Mouse (Mus musculus): ENCODE results near the gene 8030411F24Rik. TPM values are rescaled to one million over a fixed set of nuclear protein-coding genes. Genes with fewer than 3 reads are reported as not detected.
"Not testable (repeated sequence)": the region's sequence is repeated elsewhere in the genome, so short reads cannot be mapped to it uniquely, and the experiment has no call there.

Gene 8030411F24Rik
- not detected in 2 replicates for polyA plus RNA-seq (2016; fragmentation: Nextera tagmentation; extraction: Ambion mirVana)

- 11% methylated on average over 1 of the region's 1 CpGs for WGBS
- ATAC-seq (ENCODE audit: insufficient number of reproducible peaks, insufficient read depth, low FRiP score, low TSS enrichment), result no peak
- Histone ChIP-seq H3K9me3 (no peaks in the 10 kb centered on the region), H3K4me2 (replicated peaks) (no peak within 1 kb of the TSS), H3K27me3 (no peaks in the 10 kb centered on the region), H3K4me3 (no peak within 1 kb of the TSS), H3K36me3 (no peaks in the 10 kb centered on the region), H3K4me1 (no peaks in the 10 kb centered on the region), H3K9ac (no peak within 1 kb of the TSS), H3K27ac (no peak within 1 kb of the TSS)
Observed at GRCm38 (mm10) chr2:148781709-148782108, at the start of gene 8030411F24Rik. TSS of gene 8030411F24Rik (plus strand) at chr2:148782009.

GRCm38 (mm10) chr2:148732327-148733000 is 49.3 kb upstream of the 8030411F24Rik start, which contains the start of gene Napb:
TSS of gene Napb (minus strand) at chr2:148732467.
- Histone ChIP-seq H3K9ac (peak within 1 kb of the TSS; percentile 80), H3K4me3 (peak within 1 kb of the TSS; percentile 78), H3K36me3 (no peaks in the 10 kb centered on the region), H3K27ac (0 out of 2 replicates have a peak within 1 kb of the TSS, but pooled peaks have one; percentile 30), H3K4me2 (replicated peaks) (peak within 1 kb of the TSS; percentile 93), H3K9me3 (peaks cover 5% of the 10 kb centered on the region; the same call in 1 of the 2 replicates), H3K27me3 (no peaks in the 10 kb centered on the region), H3K4me1 (peaks cover 12% of the 10 kb centered on the region; the same call in 1 of the 2 replicates)
- peak; percentile 100 for ATAC-seq (ENCODE audit: insufficient number of reproducible peaks, insufficient read depth, low FRiP score, low TSS enrichment)
- 4% methylated on average over 18 of the region's 18 CpGs for WGBS

GRCm38 (mm10) chr2:148743001-148743400 is 38.8 kb upstream of the 8030411F24Rik start:
- Histone ChIP-seq H3K27me3 (no peaks in the 10 kb centered on the region), H3K9me3 (no peaks in the 10 kb centered on the region), H3K4me3 (no peak overlapping the region), H3K4me2 (replicated peaks) (no peak overlapping the region), H3K27ac (no peak overlapping the region), H3K9ac (no peak overlapping the region), H3K4me1 (no peaks in the 10 kb centered on the region), H3K36me3 (no peaks in the 10 kb centered on the region)
- 78% methylated on average over 3 of the region's 3 CpGs for WGBS
- ATAC-seq (ENCODE audit: insufficient number of reproducible peaks, insufficient read depth, low FRiP score, low TSS enrichment), result no peak

- no peak overlapping the region for H3K9ac ChIP-seq
- H3K4me3 ChIP-seq, result no peak overlapping the region
- H3K4me1 ChIP-seq, result no peaks in the 10 kb centered on the region
- 82% methylated on average over 3 of the region's 3 CpGs for WGBS
- ATAC-seq (ENCODE audit: insufficient number of reproducible peaks, insufficient read depth, low FRiP score, low TSS enrichment), result no peak
- no peak overlapping the region for H3K27ac ChIP-seq
- no peak overlapping the region for H3K4me2 ChIP-seq (replicated peaks)
- no peaks in the 10 kb centered on the region for H3K9me3 ChIP-seq
- H3K36me3 ChIP-seq, result no peaks in the 10 kb centered on the region
- H3K27me3 ChIP-seq, result no peaks in the 10 kb centered on the region
Observed at GRCm38 (mm10) chr2:148743846-148744407, 37.9 kb upstream of the 8030411F24Rik start.

GRCm38 (mm10) chr2:148750058-148750457 is 31.8 kb upstream of the 8030411F24Rik start, which contains the start of gene Cstl1:
TSS of gene Cstl1 (plus strand) at chr2:148750358.
- ATAC-seq (ENCODE audit: insufficient number of reproducible peaks, insufficient read depth, low FRiP score, low TSS enrichment), result no peak
- no peaks in the 10 kb centered on the region for H3K27me3 ChIP-seq
- H3K4me2 ChIP-seq (replicated peaks), result no peak within 1 kb of the TSS
- H3K9me3 ChIP-seq, result no peaks in the 10 kb centered on the region
- no peak within 1 kb of the TSS for H3K4me3 ChIP-seq
- 74% methylated on average over 1 of the region's 1 CpGs for WGBS
- no peaks in the 10 kb centered on the region for H3K36me3 ChIP-seq
- no peak within 1 kb of the TSS for H3K27ac ChIP-seq
- no peaks in the 10 kb centered on the region for H3K4me1 ChIP-seq
- H3K9ac ChIP-seq, result no peak within 1 kb of the TSS

GRCm38 (mm10) chr2:148751893-148752813 is 29.7 kb upstream of the 8030411F24Rik start:
- H3K4me3 ChIP-seq, result no peak overlapping the region
- H3K27me3 ChIP-seq, result no peaks in the 10 kb centered on the region
- H3K9me3 ChIP-seq, result no peaks in the 10 kb centered on the region
- no peak for ATAC-seq (ENCODE audit: insufficient number of reproducible peaks, insufficient read depth, low FRiP score, low TSS enrichment)
- H3K9ac ChIP-seq, result no peak overlapping the region
- H3K4me2 ChIP-seq (replicated peaks), result peak overlapping the region; percentile 48
- no peaks in the 10 kb centered on the region for H3K4me1 ChIP-seq
- WGBS, result 17% methylated on average over 15 of the region's 15 CpGs
- no peak overlapping the region for H3K27ac ChIP-seq
- H3K36me3 ChIP-seq, result no peaks in the 10 kb centered on the region

- H3K27ac ChIP-seq, result no peak overlapping the region
- WGBS, result 50% methylated on average over 1 of the region's 1 CpGs
- H3K9ac ChIP-seq, result no peak overlapping the region
- no peaks in the 10 kb centered on the region for H3K36me3 ChIP-seq
- H3K4me1 ChIP-seq, result no peaks in the 10 kb centered on the region
- H3K27me3 ChIP-seq, result no peaks in the 10 kb centered on the region
- no peak overlapping the region for H3K4me3 ChIP-seq
- H3K9me3 ChIP-seq, result no peaks in the 10 kb centered on the region
- ATAC-seq (ENCODE audit: insufficient number of reproducible peaks, insufficient read depth, low FRiP score, low TSS enrichment), result no peak
- no peak overlapping the region for H3K4me2 ChIP-seq (replicated peaks)
Observed at GRCm38 (mm10) chr2:148754310-148754846, 27.4 kb upstream of the 8030411F24Rik start.

- Histone ChIP-seq H3K27ac (no peak overlapping the region), H3K4me2 (replicated peaks) (no peak overlapping the region), H3K4me1 (no peaks in the 10 kb centered on the region), H3K27me3 (no peaks in the 10 kb centered on the region), H3K36me3 (no peaks in the 10 kb centered on the region), H3K9me3 (no peaks in the 10 kb centered on the region), H3K9ac (no peak overlapping the region), H3K4me3 (no peak overlapping the region)
- WGBS, result 97% methylated on average over 1 of the region's 1 CpGs
- ATAC-seq (ENCODE audit: insufficient number of reproducible peaks, insufficient read depth, low FRiP score, low TSS enrichment), result no peak
Observed at GRCm38 (mm10) chr2:148763648-148764388, 18.0 kb upstream of the 8030411F24Rik start.

GRCm38 (mm10) chr2:148771397-148771796 is 10.4 kb upstream of the 8030411F24Rik start, which contains the start of gene Cst11:
TSS of gene Cst11 (minus strand) at chr2:148771497.
- H3K9me3 ChIP-seq, result not testable (repeated sequence)

GRCm38 (mm10) chr2:148789142-148789541 is 7.3 kb downstream of the 8030411F24Rik start, which contains the start of gene Cst12:
TSS of gene Cst12 (plus strand) at chr2:148789361.
- ATAC-seq (ENCODE audit: insufficient number of reproducible peaks, insufficient read depth, low FRiP score, low TSS enrichment), result no peak
- Histone ChIP-seq H3K36me3 (no peaks in the 10 kb centered on the region), H3K27ac (no peak within 1 kb of the TSS), H3K9me3 (no peaks in the 10 kb centered on the region), H3K9ac (no peak within 1 kb of the TSS), H3K27me3 (no peaks in the 10 kb centered on the region), H3K4me3 (no peak within 1 kb of the TSS), H3K4me2 (replicated peaks) (no peak within 1 kb of the TSS), H3K4me1 (no peaks in the 10 kb centered on the region)
- 92% methylated on average over 6 of the region's 6 CpGs for WGBS

More at GRCm38 (mm10) chr2:148771397-148771796, 10.4 kb upstream of the 8030411F24Rik start, which contains the start of gene Cst11:
- H3K9ac ChIP-seq; H3K27me3 ChIP-seq; H3K4me1 ChIP-seq; H3K4me3 ChIP-seq; H3K36me3 ChIP-seq; H3K27ac ChIP-seq; H3K4me2 ChIP-seq (replicated peaks); ATAC-seq (ENCODE audit: insufficient number of reproducible peaks, insufficient read depth, low FRiP score, low TSS enrichment): not testable (repeated sequence)
- WGBS, result 86% methylated on average over 4 of the region's 4 CpGs
